In the genomic region with DNA sequence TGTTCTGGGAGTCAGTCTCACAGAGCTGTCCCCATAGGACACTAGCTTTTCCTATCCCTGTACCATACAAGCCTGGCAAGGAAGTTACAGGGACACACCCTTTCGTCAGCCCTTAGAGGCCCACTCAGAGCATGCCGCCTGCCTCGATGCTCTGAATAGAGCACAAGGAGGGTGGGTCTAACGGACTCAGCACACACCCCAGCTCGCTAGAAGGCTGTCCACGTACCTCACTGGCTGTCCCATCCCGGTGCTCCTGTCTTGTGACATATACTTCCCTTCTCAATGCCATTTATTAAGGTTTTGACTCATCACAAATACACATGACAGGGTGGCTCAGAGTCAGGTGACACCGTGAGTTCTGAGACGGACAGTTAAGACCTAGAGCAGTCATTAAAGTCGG, we compare ENCODE assay signal across 24 mouse cellular contexts. TPM values are rescaled to one million over a fixed set of nuclear protein-coding genes. Genes with fewer than 3 reads are reported as not detected.
"Had no signal": no experiment of that assay in that cellular context is flagged by ENCODE, and none has a peak within 500 bp of the region (broad histone marks: within the 10 kb centered on the region; RNA-seq: fewer than 3 reads in every experiment).

No protein-coding gene starts in this region.

- H3K4me3 ChIP-seq: megakaryocyte, embryonic 14.5 days; midbrain, embryonic 13.5 days; midbrain, embryonic 15.5 days; neural tube, embryonic 12.5 days; stomach, embryonic 15.5 days had no signal

- H3K9ac ChIP-seq: lung, embryonic 14.5 days; midbrain, embryonic 13.5 days; midbrain, embryonic 15.5 days; neural tube, embryonic 12.5 days; stomach, embryonic 15.5 days had no signal

- H3K4me2 ChIP-seq: lung, embryonic 14.5 days; midbrain, embryonic 11.5 days; midbrain, embryonic 13.5 days; midbrain, embryonic 15.5 days; neural tube, embryonic 12.5 days; stomach, embryonic 15.5 days had no signal

- H3K9me3 ChIP-seq: megakaryocyte, embryonic 14.5 days; midbrain, embryonic 13.5 days; midbrain, embryonic 15.5 days; neural tube, embryonic 12.5 days; stomach, embryonic 15.5 days had no signal

- DNase-seq: lung, adult 18-20 months; lung, embryonic 14.5 days; lung, postnatal 10 days; lung, postnatal 4 days; right cerebral cortex, postnatal 14 days; thymus, adult 2 months; thymus, postnatal 25 days; thymus, postnatal 4 days had no signal

- H3K36me3 ChIP-seq: midbrain, embryonic 15.5 days had no signal

- H3K27ac ChIP-seq: midbrain, embryonic 13.5 days; midbrain, embryonic 15.5 days; neural tube, embryonic 12.5 days; stomach, embryonic 15.5 days; stomach, postnatal 0 days had no signal

- H3K27me3 ChIP-seq: megakaryocyte, embryonic 14.5 days; midbrain, embryonic 13.5 days; midbrain, embryonic 15.5 days; neural tube, embryonic 12.5 days; stomach, embryonic 15.5 days had no signal

- H3K4me1 ChIP-seq: neural tube, embryonic 12.5 days; stomach, embryonic 15.5 days had no signal

- ATAC-seq: midbrain, embryonic 13.5 days; midbrain, embryonic 15.5 days had no signal

RNA-seq across cellular contexts. Expression of a gene that starts 32.5 kb away (rescaled TPM):
- total RNA-seq: megakaryocyte progenitor cell, adult 5-6 weeks; midbrain, postnatal 0 days; monocyte, adult 5-6 weeks; neutrophil, adult 5-6 weeks had no signal
- polyA plus RNA-seq: lung, embryonic 14.5 days; lung, embryonic 16.5 days; midbrain, embryonic 11.5 days; midbrain, embryonic 13.5 days; midbrain, embryonic 15.5 days; midbrain, postnatal 0 days; neural tube, embryonic 12.5 days; neural tube, embryonic 14.5 days; spleen, adult 2 months; stomach, embryonic 15.5 days; stomach, postnatal 0 days; thymus, adult 2 months; urinary bladder, adult 2 months had no signal

RNA-seq across cellular contexts. Expression of a gene that starts 33.1 kb away (rescaled TPM):
- total RNA-seq: megakaryocyte progenitor cell, adult 5-6 weeks; midbrain, postnatal 0 days; monocyte, adult 5-6 weeks; neutrophil, adult 5-6 weeks had no signal
- polyA plus RNA-seq: lung, embryonic 14.5 days; lung, embryonic 16.5 days; midbrain, embryonic 11.5 days; midbrain, embryonic 13.5 days; midbrain, embryonic 15.5 days; midbrain, postnatal 0 days; neural tube, embryonic 12.5 days; neural tube, embryonic 14.5 days; spleen, adult 2 months; stomach, embryonic 15.5 days; stomach, postnatal 0 days; testis, adult 2 months; thymus, adult 2 months; urinary bladder, adult 2 months had no signal

RNA-seq across cellular contexts. Expression of a gene that starts 44.6 kb away (rescaled TPM):
- total RNA-seq: megakaryocyte progenitor cell, adult 5-6 weeks; midbrain, postnatal 0 days; monocyte, adult 5-6 weeks; neutrophil, adult 5-6 weeks had no signal
- polyA plus RNA-seq: lung, embryonic 14.5 days; lung, embryonic 16.5 days; midbrain, embryonic 11.5 days; midbrain, embryonic 13.5 days; midbrain, embryonic 15.5 days; midbrain, postnatal 0 days; neural tube, embryonic 12.5 days; neural tube, embryonic 14.5 days; spleen, adult 2 months; stomach, embryonic 15.5 days; stomach, postnatal 0 days; thymus, adult 2 months; urinary bladder, adult 2 months had no signal
